Mouse (Mus musculus) hindbrain, embryonic 12.5 days (tissue): Measurements from ENCODE around the gene Gm10912. TPM values are rescaled to one million over a fixed set of nuclear protein-coding genes. Genes with fewer than 3 reads are reported as not detected.
"Not testable (repeated sequence)": the region's sequence is repeated elsewhere in the genome, so short reads cannot be mapped to it uniquely, and the experiment has no call there.

ENCODE experiments used
- ATAC-seq: fragments of 200-750 bp; cut with Nextera tagmentation; 2 replicates; pipeline ENCODE4 v1.8.0; 2017; ENCODE audit warnings: moderate TSS enrichment; ENCODE audit not compliant: low FRiP score
- H3K27ac ChIP-seq: fragments of 300-500 bp; sonication (generic); 2 replicates; pipeline ENCODE4 v1.5.1; 2016; ENCODE audit warnings: mild to moderate bottlenecking
- H3K27me3 ChIP-seq: fragments of 300-500 bp; sonication (generic); 2 replicates; pipeline ENCODE4 v1.6.1; 2016; ENCODE audit warnings: mild to moderate bottlenecking
- H3K36me3 ChIP-seq: fragments of 300-500 bp; sonication (generic); 2 replicates; pipeline ENCODE4 v1.6.1; 2016; ENCODE audit warnings: mild to moderate bottlenecking
- H3K4me1 ChIP-seq: fragments of 300-500 bp; sonication (generic); 2 replicates; pipeline ENCODE4 v1.6.1; 2016
- H3K4me2 ChIP-seq: fragments of 300-500 bp; sonication (generic); replicated peaks from 2 replicates; pipeline ENCODE4 v1.6.1; 2016; ENCODE audit warnings: mild to moderate bottlenecking
- H3K4me3 ChIP-seq: fragments of 300-500 bp; sonication (generic); 2 replicates; pipeline ENCODE4 v1.5.1; 2016; ENCODE audit warnings: mild to moderate bottlenecking
- H3K9ac ChIP-seq: fragments of 300-500 bp; sonication (generic); 2 replicates; pipeline ENCODE4 v1.6.1; 2016; ENCODE audit warnings: mild to moderate bottlenecking, moderate library complexity
- H3K9me3 ChIP-seq: fragments of 300-500 bp; sonication (generic); replicated peaks from 2 replicates; pipeline ENCODE4 v1.6.1; 2016; ENCODE audit warnings: mild to moderate bottlenecking
- WGBS: fragments of 180-500 bp; shearing (Covaris S2); methylation state at CpG from one replicate; pipeline ENCODE4 v1.1.7; 2016; 5-methylcytosine and 5-hydroxymethylcytosine counted together
- polyA plus RNA-seq: library from polyadenylated mRNA; unstranded; fragments of >200 nt; fragmentation: Nextera tagmentation; extraction: Ambion mirVana; gene quantifications from 2 replicates; pipeline ENCODE4 v1.2.1, GENCODE M21; 2016

The Gm10912 gene
- polyA plus RNA-seq, 1 experiment from 2014 or later = not detected

DNA sequence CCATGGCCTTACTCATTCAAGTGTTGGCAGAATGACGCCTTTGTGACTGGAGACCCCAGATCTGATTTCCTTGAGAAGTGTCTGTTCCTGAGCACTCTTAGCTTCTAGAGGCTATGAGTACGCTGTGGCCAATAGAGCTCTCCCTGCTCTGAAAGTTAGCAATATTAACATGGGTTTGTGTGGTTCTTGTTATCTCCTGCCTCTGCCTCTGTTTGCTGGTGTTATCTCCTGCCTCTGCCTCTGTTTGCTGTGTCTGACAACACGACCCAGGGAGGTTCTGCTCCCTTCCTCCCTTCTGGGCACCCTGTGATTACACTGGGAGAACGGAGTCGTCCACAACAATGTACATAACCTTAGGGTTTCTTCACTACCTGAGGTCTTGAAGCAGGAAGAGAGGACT, 12.7 kb downstream of the Gm10912 start:
- H3K27ac ChIP-seq, H3K4me2 ChIP-seq, H3K27me3 ChIP-seq, H3K4me1 ChIP-seq, H3K36me3 ChIP-seq, H3K9ac ChIP-seq, ATAC-seq, H3K4me3 ChIP-seq, H3K9me3 ChIP-seq: not testable (repeated sequence)
- 80% methylated on average over 5 of the region's 5 CpGs for WGBS

GRCm38 (mm10) chr2:104081436-104082050, 15.9 kb downstream of the Gm10912 start:
- H3K27ac ChIP-seq, H3K4me3 ChIP-seq, H3K9me3 ChIP-seq, H3K4me1 ChIP-seq, H3K36me3 ChIP-seq, ATAC-seq, H3K27me3 ChIP-seq, H3K9ac ChIP-seq, H3K4me2 ChIP-seq: not testable (repeated sequence)
- no CpG with 5 or more reads among the region's 1 CpGs for WGBS

GRCm38 (mm10) chr2:104082474-104082873, 16.8 kb downstream of the Gm10912 start:
- H3K27ac ChIP-seq = no peak overlapping the region
- no peaks in the 10 kb centered on the region for H3K9me3 ChIP-seq
- no peaks in the 10 kb centered on the region for H3K36me3 ChIP-seq
- H3K4me1 ChIP-seq = no peaks in the 10 kb centered on the region
- no peak overlapping the region for H3K9ac ChIP-seq
- H3K27me3 ChIP-seq = no peaks in the 10 kb centered on the region
- no peak overlapping the region for H3K4me3 ChIP-seq
- no peak for ATAC-seq
- no peak overlapping the region for H3K4me2 ChIP-seq

DNA sequence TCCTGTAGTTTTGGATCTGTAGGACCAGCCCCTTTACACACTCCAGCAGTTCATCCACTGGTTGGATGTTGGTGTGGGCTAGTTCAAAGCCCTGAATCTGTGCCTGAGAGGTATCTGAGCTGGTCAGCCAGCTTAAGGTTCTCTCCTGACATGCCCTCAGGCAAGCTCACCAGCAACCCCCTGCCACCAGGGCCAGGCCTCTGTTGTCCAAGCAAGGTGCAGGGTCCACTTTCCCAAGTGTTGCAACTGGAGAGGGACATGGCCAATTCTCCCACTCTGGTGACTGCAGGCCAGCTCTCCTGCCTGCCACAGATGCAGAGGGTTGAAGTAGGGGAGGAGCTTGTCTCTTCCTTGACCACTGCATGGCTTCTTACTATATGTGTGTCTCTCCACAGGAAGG, 18.4 kb downstream of the Gm10912 start:
- H3K4me1 ChIP-seq, H3K9ac ChIP-seq, H3K4me3 ChIP-seq, H3K27ac ChIP-seq, H3K9me3 ChIP-seq, H3K36me3 ChIP-seq, H3K4me2 ChIP-seq, H3K27me3 ChIP-seq, ATAC-seq: not testable (repeated sequence)

- H3K27ac ChIP-seq, H3K27me3 ChIP-seq, H3K4me3 ChIP-seq, H3K4me1 ChIP-seq, H3K36me3 ChIP-seq, H3K9ac ChIP-seq, ATAC-seq, H3K4me2 ChIP-seq, H3K9me3 ChIP-seq: not testable (repeated sequence)
- 60% methylated on average over 1 of the region's 1 CpGs for WGBS
These were observed 21.9 kb downstream of the Gm10912 start for GRCm38 (mm10) chr2:104087562-104087961.

GRCm38 (mm10) chr2:104093305-104093704, 27.7 kb downstream of the Gm10912 start:
- no peak for ATAC-seq
- Histone ChIP-seq H3K9ac (no peak overlapping the region), H3K4me1 (peaks cover 10% of the 10 kb centered on the region), H3K36me3 (no peaks in the 10 kb centered on the region), H3K27ac (no peak overlapping the region), H3K9me3 (no peaks in the 10 kb centered on the region), H3K27me3 (no peaks in the 10 kb centered on the region), H3K4me3 (no peak overlapping the region), H3K4me2 (no peak overlapping the region)
- 84% methylated on average over 2 of the region's 2 CpGs for WGBS

DNA sequence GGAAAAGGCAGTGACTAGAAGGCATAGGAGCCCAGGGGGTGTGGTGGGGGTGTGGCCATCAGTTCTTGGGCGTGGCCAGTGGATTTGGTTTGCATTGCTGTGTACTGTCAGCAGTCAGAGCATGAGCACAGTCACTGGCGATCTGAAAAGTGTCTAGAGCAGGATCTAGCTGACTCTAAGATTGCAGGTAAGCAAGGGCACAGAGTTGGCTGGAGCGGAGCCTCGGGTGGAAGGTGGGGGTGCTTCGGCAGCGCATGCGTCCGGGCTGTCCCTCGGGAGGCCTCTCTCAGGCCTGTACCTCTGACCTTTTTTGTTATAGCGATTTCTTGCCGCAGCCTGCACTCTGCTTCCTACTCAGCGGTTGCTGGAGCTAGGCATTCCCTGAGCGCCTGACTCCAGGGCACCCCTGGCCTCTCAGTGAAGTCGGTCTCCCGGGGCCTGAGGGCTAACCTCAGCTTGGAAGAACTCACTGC, 30.2 kb downstream of the Gm10912 start, which contains the start of gene Cd59a:
Gene Cd59a, plus strand, starts transcription at position 61 of the 473 bp plus-strand sequence.
- Histone ChIP-seq H3K4me2 (peak within 1 kb of the TSS; percentile 67), H3K9me3 (no peaks in the 10 kb centered on the region), H3K27me3 (no peaks in the 10 kb centered on the region), H3K4me3 (peak within 1 kb of the TSS; percentile 41), H3K4me1 (peaks cover 12% of the 10 kb centered on the region), H3K27ac (peak within 1 kb of the TSS; percentile 74), H3K36me3 (no peaks in the 10 kb centered on the region), H3K9ac (peak within 1 kb of the TSS; percentile 62)
- WGBS = 1% methylated on average over 15 of the region's 15 CpGs
- ATAC-seq = peak; percentile 89

DNA sequence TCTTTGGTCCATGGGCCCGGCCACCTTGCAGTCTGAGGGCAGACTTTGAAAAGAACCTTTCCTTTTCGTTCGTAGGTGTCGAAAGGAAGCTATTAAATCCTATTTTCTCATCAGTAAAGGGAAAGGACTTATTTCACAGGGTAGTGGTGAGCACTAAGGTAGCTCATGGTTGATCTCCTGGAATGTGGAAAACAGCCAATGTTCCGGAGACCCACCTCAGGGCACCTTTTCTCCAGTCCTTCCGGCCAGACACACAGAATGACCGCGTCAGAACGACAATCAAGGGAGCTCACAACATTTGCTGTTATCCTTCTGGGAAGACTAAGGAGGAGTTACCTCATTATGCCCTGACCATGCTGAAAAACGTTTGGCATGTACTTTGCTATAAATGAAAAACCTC, 30.6 kb downstream of the Gm10912 start:
- Histone ChIP-seq H3K9me3 (no peaks in the 10 kb centered on the region), H3K27ac (peak overlapping the region; percentile 74), H3K27me3 (no peaks in the 10 kb centered on the region), H3K4me3 (peak overlapping the region; percentile 41), H3K9ac (peak overlapping the region; percentile 62), H3K36me3 (no peaks in the 10 kb centered on the region), H3K4me1 (peaks cover 12% of the 10 kb centered on the region), H3K4me2 (peak overlapping the region; percentile 67)
- WGBS = 43% methylated on average over 10 of the region's 10 CpGs
- no peak for ATAC-seq

DNA sequence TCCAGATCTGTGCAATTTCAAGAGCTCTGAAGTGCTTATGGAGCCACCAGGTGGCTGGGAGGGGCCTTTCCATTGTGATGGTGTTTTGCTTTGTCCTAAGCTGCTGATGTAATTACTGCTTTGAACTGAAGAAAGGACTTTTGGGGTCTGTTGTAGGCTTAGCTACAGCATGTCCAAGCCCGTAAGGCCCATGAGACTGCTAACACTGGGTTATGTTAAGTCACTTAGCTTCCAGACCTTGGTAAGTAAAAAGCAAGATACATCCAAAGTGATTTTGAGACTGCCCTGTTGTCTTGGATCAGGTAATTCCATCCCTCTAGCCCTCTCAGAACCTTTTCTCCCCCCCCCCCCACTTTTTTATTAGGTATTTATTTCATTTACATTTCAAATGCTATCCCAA, 31.2 kb downstream of the Gm10912 start:
- peak overlapping the region; percentile 67 for H3K4me2 ChIP-seq
- H3K27ac ChIP-seq, ATAC-seq, H3K27me3 ChIP-seq, H3K9me3 ChIP-seq, H3K9ac ChIP-seq, H3K36me3 ChIP-seq, H3K4me3 ChIP-seq: not testable (repeated sequence)
- WGBS = 52% methylated on average over 1 of the region's 1 CpGs
- H3K4me1 ChIP-seq = peaks cover 12% of the 10 kb centered on the region

- not testable (repeated sequence) for H3K9me3 ChIP-seq, H3K4me3 ChIP-seq, ATAC-seq, H3K27ac ChIP-seq, H3K36me3 ChIP-seq, H3K9ac ChIP-seq, H3K27me3 ChIP-seq
- Histone ChIP-seq H3K4me1 (peaks cover 12% of the 10 kb centered on the region), H3K4me2 (0 out of 2 replicates have a peak overlapping the region, but pooled peaks have one; percentile 3)
- WGBS = 95% methylated on average over 4 of the region's 4 CpGs
These were observed 31.8 kb downstream of the Gm10912 start for GRCm38 (mm10) chr2:104097396-104097795.

DNA sequence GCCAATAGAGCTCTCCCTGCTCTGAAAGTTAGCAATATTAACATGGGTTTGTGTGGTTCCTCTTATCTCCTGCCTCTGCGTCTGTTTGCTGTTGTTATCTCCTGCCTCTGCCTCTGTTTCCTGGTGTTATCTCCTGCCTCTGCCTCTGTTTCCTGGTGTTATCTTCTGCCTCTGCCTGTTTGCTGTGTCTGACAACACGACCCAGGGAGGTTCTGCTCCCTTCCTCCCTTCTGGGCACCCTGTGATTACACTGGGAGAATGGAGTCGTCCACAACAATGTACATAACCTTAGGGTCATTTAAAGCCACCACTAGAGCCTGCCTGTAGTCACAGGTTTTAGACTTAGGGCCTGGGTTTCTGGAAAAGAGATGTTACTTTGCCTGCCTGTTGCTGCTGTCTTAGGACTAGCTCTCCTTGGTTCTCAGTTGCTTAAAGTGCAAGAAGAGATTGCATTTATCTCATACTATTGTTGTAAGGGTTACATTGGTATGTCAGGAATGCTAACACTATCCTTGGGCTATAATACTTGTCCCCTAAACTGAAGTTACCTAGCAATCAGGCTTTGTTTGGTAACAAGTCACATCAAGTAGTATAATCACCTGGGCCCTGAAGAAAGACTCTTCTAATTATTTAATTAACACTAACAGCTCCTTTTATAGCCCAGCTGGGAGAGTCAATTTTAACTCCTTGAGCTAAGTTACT, 33.1 kb downstream of the Gm10912 start:
- peaks cover 12% of the 10 kb centered on the region for H3K4me1 ChIP-seq
- no peak for ATAC-seq
- no peak overlapping the region for H3K27ac ChIP-seq
- H3K4me3 ChIP-seq = no peak overlapping the region
- no peaks in the 10 kb centered on the region for H3K36me3 ChIP-seq
- H3K9me3 ChIP-seq = no peaks in the 10 kb centered on the region
- no peak overlapping the region for H3K9ac ChIP-seq
- 43% methylated on average over 3 of the region's 3 CpGs for WGBS
- no peaks in the 10 kb centered on the region for H3K27me3 ChIP-seq
- no peak overlapping the region for H3K4me2 ChIP-seq

DNA sequence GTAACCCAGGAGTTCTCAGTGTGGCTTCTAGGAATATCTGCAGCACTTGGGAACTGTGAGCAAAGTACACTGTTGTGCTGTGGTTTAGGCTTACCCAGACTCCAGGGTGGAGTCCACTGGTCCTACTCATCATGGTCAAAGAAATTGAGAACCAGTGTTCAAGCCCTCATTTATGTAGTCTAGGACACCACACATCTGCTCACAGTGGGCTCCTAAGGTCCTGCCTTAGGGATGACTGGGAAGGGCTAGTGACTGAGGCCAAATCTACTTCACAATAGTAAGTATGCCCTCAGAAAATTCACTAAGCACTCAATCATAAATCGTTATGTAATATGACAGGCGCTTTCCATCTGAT, 33.6 kb downstream of the Gm10912 start:
- H3K4me3 ChIP-seq = no peak overlapping the region
- no peak overlapping the region for H3K9ac ChIP-seq
- 90% methylated on average over 2 of the region's 2 CpGs for WGBS
- no peaks in the 10 kb centered on the region for H3K9me3 ChIP-seq
- no peak for ATAC-seq
- no peaks in the 10 kb centered on the region for H3K27me3 ChIP-seq
- no peaks in the 10 kb centered on the region for H3K36me3 ChIP-seq
- no peak overlapping the region for H3K4me2 ChIP-seq
- peaks cover 12% of the 10 kb centered on the region for H3K4me1 ChIP-seq
- no peak overlapping the region for H3K27ac ChIP-seq

- Histone ChIP-seq H3K9ac (no peak overlapping the region), H3K36me3 (no peaks in the 10 kb centered on the region), H3K9me3 (no peaks in the 10 kb centered on the region), H3K4me1 (peaks cover 12% of the 10 kb centered on the region), H3K27ac (no peak overlapping the region), H3K4me3 (no peak overlapping the region), H3K27me3 (no peaks in the 10 kb centered on the region), H3K4me2 (no peak overlapping the region)
- 63% methylated on average over 1 of the region's 1 CpGs for WGBS
- no peak for ATAC-seq
These were observed 34.3 kb downstream of the Gm10912 start for GRCm38 (mm10) chr2:104099946-104100345.
